Mouse (Mus musculus) heart, postnatal 0 days (tissue): ENCODE measurements around the gene Dnajb6.

Experiments used
- CTCF ChIP-seq: IDR thresholded peaks from 2 replicates; pipeline ENCODE4 v1.5.1; 2016; ENCODE audit warnings: antibody characterized with exemption, control low read depth, low read depth
- EP300 ChIP-seq: IDR thresholded peaks from 2 replicates; pipeline ENCODE4 v1.6.1; 2016; ENCODE audit warnings: antibody characterized with exemption, low read depth

DNA sequence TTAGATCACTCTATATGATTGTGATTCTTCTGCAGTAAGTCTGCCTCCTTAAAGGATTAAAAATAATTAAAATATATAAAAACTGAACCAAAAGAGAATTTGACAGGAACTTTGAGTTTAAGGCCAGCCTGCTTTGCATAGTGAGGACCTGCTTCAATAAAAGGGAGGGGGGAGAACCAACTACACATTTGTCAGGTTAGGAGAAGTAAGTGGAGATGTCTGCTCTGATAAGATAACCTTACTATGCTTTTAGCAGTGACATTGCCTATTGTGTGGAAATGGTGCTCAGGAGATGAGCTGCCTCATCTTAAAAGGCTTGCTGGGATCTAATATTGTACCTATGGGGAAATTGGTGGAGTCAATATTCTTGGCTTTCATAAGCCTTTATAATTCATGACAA lies 17.4 kb downstream of the Dnajb6 start:
- TF ChIP-seq CTCF (no peak), EP300 (no peak)
